Mouse (Mus musculus) spleen, adult 2 months (tissue): ENCODE results near the gene Cib3.

ENCODE experiments used
- CTCF ChIP-seq: fragments of 200-500 bp; IDR thresholded peaks from 2 replicates; pipeline ENCODE4 v1.5.1; 2011; ENCODE audit warnings: mild to moderate bottlenecking, inconsistent platforms; ENCODE audit not compliant: insufficient read depth, insufficient read length, insufficient replicate concordance; ENCODE audit errors: extremely low read depth
- POLR2A ChIP-seq: fragments of 200-500 bp; IDR thresholded peaks from 2 replicates; pipeline ENCODE4 v1.6.1; 2011; ENCODE audit warnings: low read depth, low read length, inconsistent platforms

DNA sequence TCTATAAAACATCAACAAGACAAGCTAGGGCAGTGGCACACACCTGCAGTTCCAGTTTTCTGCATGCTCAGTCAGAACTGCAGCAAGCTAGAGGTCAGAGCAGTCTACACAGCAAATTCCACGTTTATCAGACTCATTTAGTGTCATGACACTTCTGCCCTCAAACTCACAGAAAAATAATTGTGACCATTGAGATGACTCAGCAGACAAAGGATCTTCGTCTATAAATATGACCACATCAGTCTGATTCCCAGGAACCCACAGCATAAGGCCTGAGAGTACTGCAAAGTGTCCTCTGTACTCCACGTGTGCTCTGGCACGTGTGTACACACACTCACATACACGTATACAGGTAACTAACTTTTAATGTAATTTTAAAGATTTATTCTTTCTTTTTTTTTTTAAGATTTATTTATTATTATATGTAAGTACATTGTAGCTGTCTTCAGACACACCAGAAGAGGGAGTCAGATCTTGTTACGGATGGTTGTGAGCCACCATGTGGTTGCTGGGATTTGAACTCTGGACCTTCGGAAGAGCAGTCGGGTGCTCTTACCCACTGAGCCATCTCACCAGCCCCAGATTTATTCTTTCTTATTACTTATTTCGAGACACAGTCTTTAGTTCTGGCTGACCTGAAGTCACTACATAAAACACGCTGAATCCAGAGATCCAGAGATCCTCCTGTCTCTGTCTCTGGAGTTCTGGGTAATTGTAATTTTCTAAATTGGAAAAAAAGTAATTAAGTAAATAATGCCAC, 6.3 kb upstream of the Cib3 start:
- TF ChIP-seq CTCF: no peak
- TF ChIP-seq POLR2A: no peak
